Mouse (Mus musculus) left cerebral cortex, postnatal 36 days (tissue): ENCODE results near the gene Nms. TPM values are rescaled to one million over a fixed set of nuclear protein-coding genes. Genes with fewer than 3 reads are reported as not detected.

Experiments used
- DNase-seq, 2 experiments: peaks; one replicate each; pipeline ENCODE4 v3.0.0; 2021 to 2022; ENCODE audit warnings: low spot score in 2 of 2, mixed read lengths in 1 of 2
- intact Hi-C: fragments of 180-260 bp; cut with DNase I; formaldehyde crosslinking; loops from one replicate; pipeline ENCODE4 v1.15.1; 2025
- total RNA-seq, 2 experiments: library from RNA; stranded (reverse); gene quantifications; 2 replicates each; pipeline ENCODE4 v1.2.3; 2021

Nms gene
- total RNA-seq, 2 experiments from 2014 or later = not detected

DNA sequence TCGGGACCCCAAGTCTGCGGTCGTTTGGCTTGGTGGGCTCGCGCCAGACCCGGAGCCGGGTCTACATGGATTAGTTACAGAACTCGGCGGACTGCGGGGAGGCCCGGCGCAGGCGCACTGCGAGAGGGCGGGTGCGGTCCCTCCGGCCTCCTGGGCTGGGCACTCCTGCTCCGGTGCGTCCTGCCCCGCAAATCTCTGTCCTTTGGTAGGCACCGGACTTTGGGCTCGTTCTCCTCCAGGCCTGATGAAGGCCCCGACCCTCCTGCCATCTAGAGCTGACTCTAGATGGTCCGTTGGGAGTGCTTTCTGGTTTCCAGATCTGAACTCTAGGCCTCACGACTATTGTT lies 48.9 kb downstream of the Nms start:
- DNase-seq = no peak
- intact Hi-C loops = loop anchor here (1.0 kb wide), 1 partner anchor 90 kb away; the partner anchor contains the start of gene Chst10

DNA sequence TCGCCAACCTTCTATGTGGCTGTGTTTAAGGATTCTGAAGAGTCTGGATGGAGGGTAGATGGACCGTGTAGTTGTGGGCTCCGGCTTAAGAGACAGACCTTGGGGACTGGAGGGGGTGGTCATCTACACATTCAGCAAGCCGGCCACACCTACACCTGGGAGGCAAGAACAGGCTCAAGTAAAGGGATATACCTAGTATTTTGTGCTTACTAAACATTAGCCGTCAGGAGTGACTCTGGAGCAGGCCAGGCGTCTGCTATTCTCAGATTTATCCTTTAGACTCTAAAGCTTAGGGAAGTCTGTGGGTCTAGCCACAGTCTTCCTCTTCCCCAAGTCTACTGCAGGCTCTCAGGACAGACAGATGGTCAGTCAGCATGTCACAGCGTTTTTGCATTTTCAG lies 49.4 kb downstream of the Nms start:
- intact Hi-C loops = no loop called here
- no peak for DNase-seq

DNA sequence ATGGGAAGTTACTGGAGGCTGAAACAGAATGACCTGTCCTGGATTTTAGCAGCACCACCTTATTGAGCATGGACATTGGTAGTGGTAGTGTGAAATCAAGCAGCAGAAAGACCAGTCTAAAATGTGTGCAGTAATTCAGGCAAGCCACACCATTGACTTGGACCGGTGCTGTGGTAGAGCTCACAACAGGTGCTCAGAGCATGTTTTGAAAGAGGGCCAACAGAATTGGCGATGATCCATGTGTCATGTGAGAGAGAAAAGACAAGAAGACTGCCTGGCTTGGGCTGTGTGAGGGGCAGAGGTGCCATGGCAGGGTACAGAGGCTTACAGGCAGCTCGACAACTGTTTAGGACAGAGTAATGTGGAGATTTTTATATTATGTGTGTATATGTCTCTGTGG lies 53.4 kb downstream of the Nms start:
- no peak for DNase-seq
- intact Hi-C loops = no loop called here

Other genes starting within 250 kb of the Nms start
- 100 to 1,000 TPM; 108 to 120 TPM for gene Lonrf2, start 102.4 kb upstream of the Nms start, total RNA-seq
- gene Chst10, start 41.0 kb upstream of the Nms start, total RNA-seq = 10 to 100 TPM; 58.8 to 65.8 TPM
- gene Pdcl3, start 46.5 kb downstream of the Nms start, total RNA-seq = 10 to 100 TPM; 37.3 to 37.4 TPM